Mouse (Mus musculus): Measurements from ENCODE around the gene Tbc1d25. TPM values are rescaled to one million over a fixed set of nuclear protein-coding genes. Genes with fewer than 3 reads are reported as not detected.

The Tbc1d25 gene
- polyA plus RNA-seq (2012; rRNA removed), result 28.9 and 29.2 TPM in 2 replicates

GRCm38 (mm10) chrX:8175504-8176385 is at the start of gene Tbc1d25:
Gene Tbc1d25, minus strand, starts transcription at chrX:8176181.

DNA sequence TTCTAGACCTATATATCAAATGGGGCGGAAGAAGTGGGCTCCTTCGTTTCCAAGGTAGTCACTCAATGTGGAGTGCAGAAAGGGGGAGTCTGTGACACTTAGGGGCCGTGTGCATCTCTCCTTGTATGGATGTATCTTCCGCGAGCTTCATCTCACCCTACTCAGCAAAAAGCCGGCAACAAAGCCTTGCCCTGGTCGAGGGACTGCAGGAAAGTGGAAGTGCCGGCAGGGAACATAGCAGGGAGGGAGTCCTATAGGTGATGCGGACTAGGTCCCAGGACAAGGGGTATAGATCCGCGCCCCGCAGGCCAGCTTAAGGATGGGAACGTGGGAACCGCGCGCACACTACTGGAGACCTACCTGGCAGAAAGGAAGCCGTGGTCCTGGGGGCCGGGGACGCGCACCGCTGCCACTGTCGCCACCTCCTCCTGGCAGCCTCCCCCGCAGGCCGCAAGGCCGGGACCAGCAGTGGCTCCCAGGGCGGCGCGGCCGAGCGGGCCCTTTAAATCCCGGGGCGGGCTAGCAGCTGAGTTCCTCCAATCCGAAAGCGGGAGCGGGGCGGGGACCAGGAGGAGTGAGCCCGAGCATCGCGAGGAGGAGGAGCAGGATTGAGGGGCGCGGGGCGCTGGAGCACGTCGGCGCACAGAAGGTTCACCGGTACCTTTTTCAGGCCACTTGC is 30.2 kb upstream of the Tbc1d25 start, which contains the start of gene Porcn:
TSS of gene Porcn (minus strand) at position 511 of the 679 bp plus-strand sequence.

GRCm38 (mm10) chrX:8193419-8193723 is 17.4 kb upstream of the Tbc1d25 start, which contains the start of gene Ebp:
Gene Ebp, minus strand, starts transcription at chrX:8193512.

DNA sequence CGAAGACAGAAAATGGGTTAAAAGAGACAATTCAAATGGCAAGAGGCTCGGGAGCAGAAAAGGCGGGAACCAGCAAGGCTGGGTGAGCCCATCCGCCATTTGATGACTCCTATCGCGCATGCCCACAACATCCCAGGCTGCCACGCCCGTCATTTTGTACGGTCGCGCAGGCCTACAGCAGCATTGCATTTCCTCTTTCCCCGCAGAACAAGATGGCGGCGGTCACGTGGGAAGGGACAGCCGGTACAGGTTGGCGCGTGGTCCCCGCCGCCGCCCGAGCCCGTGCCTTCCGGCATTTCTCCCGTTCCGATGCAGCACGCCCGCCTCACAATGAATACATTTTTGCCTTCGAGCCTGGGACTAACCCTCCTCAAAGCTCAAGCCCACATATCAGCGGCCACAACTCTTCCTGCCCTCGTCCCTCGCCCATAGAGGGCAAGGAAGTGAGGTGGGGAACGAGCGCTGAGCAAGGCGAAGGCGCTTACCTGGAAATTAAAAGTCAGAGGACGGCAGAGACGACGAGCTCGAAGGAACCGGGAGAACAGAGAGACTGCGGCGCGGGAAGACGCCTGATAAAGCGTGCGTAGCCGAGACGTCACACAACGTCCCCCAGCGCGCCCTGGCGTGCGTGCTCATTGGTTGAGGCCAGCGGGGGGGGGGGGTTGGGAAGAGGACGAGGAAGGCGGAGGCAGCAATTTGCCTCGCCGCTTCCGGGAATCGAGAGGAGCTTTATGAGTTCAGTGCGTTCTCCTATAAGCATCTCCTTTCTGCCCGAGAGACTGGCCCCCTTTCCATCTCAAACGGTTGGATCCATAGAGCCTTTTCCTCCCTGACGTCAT is 30.6 kb downstream of the Tbc1d25 start, which contains the start of gene Rbm3:
TSS of gene Rbm3 (minus strand) at position 728 of the 839 bp plus-strand sequence.

GRCm38 (mm10) chrX:8132017-8132976 is 43.7 kb downstream of the Tbc1d25 start, which contains the start of gene Wdr13:
Gene Wdr13, minus strand, starts transcription at chrX:8132892.

Other genes with a start within 250 kb of the Tbc1d25 start
- gene Eras, start 247.6 kb downstream of the Tbc1d25 start, polyA plus RNA-seq (2012; rRNA removed), result 0.07 and 0.17 TPM in 2 replicates
- gene Hdac6, start 228.3 kb downstream of the Tbc1d25 start, polyA plus RNA-seq (2012; rRNA removed), result 114 and 115 TPM in 2 replicates
- gene Gata1, start 198.1 kb downstream of the Tbc1d25 start, polyA plus RNA-seq (2012; rRNA removed), result 0.04 TPM in 2 replicates
- 0.62 and 1.5 TPM in 2 replicates for gene Glod5, start 157.7 kb downstream of the Tbc1d25 start, polyA plus RNA-seq (2012; rRNA removed)
- gene Suv39h1, start 101.4 kb downstream of the Tbc1d25 start, polyA plus RNA-seq (2012; rRNA removed), result 40.4 and 40.9 TPM in 2 replicates
- gene Was, start 85.7 kb downstream of the Tbc1d25 start, polyA plus RNA-seq (2012; rRNA removed), result 0.53 and 0.60 TPM in 2 replicates
- 270 and 294 TPM in 2 replicates for gene Wdr13, start 43.3 kb downstream of the Tbc1d25 start, polyA plus RNA-seq (2012; rRNA removed)
- 369 and 393 TPM in 2 replicates for gene Rbm3, start 30.3 kb downstream of the Tbc1d25 start, polyA plus RNA-seq (2012; rRNA removed)
- 24.3 TPM in 2 replicates for gene Ebp, start 17.3 kb upstream of the Tbc1d25 start, polyA plus RNA-seq (2012; rRNA removed)
- gene Porcn, start 30.3 kb upstream of the Tbc1d25 start, polyA plus RNA-seq (2012; rRNA removed), result 94.0 and 103 TPM in 2 replicates
- gene Ftsj1, start 76.2 kb upstream of the Tbc1d25 start, polyA plus RNA-seq (2012; rRNA removed), result 46.6 and 46.8 TPM in 2 replicates
- 23.1 and 26.9 TPM in 2 replicates for gene Slc38a5, start 95.0 kb upstream of the Tbc1d25 start, polyA plus RNA-seq (2012; rRNA removed)
- not detected in 2 replicates for gene Ssxb10, start 151.2 kb upstream of the Tbc1d25 start, polyA plus RNA-seq (2012; rRNA removed)
- gene Ssxb9, start 190.8 kb upstream of the Tbc1d25 start, polyA plus RNA-seq (2012; rRNA removed), result not detected in 2 replicates
- gene Ssxb1, start 237.1 kb upstream of the Tbc1d25 start, polyA plus RNA-seq (2012; rRNA removed), result not detected in 2 replicates

Measured in central nervous system, embryonic 18 days (tissue).